Mouse (Mus musculus) adrenal gland, adult (tissue): ENCODE results near the gene Fam221b.

Source experiments
- DNase-seq, 2 experiments: peaks; one replicate each; pipeline ENCODE4 v3.0.0; 2022 to 2023; ENCODE audit warnings: low spot score in 1 of 2; ENCODE audit not compliant: inconsistent age in 2 of 2

Gene Fam221b

DNA sequence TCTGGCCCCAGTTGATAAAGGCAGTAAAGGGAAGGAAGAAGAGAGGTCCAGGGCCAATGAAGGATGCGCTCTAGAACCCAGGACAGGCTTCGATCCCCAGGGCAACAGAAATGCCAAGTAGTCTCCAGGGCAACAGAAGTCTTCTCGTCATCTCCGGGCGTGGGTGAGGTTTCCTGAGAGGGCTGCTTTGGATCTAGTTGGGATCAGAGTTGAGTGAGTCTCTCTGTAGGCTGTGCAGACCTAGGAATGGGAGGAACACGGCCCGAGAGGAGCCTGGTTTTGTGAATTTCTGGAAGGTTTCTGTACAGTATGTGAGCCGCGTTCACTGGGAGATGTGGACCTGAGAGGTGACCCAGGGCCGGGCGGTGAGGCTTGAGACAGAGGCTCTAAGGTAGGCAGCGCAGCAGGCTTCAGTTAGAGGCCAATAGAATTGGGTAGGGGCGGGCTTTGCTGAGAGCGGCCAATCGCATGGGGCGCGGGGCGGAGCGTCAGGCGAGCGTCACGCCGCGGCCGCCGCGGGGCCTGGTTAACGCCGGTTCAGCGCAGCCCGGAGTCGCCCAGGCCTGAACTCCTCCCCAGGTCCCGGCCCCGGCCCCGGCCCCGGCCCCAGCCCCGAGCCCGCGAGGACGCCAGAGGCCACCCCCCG, at the start of gene Fam221b, which contains the start of gene Tmem8b:
Fam221b (minus strand) TSS at position 364 of the 646 bp plus-strand sequence.
Tmem8b (plus strand) TSS at position 190 of the 646 bp plus-strand sequence.
- DNase-seq = peak; percentile 92 to 97

DNA sequence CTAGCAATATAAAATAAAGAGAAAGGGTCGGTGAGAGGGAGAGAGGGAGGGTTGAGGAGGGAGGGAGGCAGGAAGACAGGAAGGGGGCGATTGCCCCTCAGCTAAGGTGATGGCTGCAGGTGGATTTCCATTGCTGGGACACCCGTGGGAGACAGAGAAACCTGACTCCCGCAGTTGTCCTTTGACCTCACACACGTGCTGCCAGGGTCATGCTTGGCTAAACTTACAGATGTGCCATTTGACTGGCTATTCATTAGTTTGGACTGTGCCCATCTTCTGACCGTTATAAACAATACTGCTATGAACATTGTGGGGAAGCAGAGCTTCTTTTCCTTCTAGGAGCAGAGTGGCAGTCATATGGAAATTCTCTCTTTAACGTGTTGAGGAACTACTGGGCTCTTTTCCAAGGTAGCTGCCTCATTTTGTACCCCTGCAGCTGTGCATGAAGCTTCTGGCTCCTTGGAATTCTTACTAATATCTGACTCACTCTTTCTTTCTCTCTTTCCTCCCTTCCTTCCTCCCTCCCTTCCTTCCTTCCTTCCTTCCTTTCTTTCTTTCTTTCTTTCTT, 44.8 kb upstream of the Fam221b start:
- no peak for DNase-seq

GRCm38 (mm10) chr4:43711821-43712220, 42.9 kb upstream of the Fam221b start:
- peak; percentile 72 to 93 for DNase-seq

DNA sequence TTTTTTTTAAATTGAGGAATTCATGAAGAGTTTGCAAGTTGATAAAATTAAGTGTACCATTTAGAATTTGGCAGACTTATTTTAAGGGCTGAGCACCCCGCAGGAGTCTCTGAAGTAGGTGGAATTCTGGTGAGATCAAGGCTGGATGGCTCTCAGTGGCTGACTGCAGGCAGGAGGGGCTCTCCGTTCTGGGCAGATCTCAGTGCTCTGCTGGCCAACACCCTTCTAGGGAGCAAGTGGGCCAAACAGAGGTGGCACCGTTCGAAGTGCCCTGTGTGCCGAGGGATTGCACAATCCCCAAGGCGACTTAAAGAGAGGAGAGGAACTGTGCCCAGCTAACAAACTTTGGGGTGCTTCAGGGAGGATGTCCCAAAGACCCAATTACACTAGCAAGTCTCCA, 40.9 kb upstream of the Fam221b start, which contains the start of gene Olfr71:
Olfr71 (minus strand) TSS at position 387 of the 400 bp plus-strand sequence.
- DNase-seq = no peak

DNA sequence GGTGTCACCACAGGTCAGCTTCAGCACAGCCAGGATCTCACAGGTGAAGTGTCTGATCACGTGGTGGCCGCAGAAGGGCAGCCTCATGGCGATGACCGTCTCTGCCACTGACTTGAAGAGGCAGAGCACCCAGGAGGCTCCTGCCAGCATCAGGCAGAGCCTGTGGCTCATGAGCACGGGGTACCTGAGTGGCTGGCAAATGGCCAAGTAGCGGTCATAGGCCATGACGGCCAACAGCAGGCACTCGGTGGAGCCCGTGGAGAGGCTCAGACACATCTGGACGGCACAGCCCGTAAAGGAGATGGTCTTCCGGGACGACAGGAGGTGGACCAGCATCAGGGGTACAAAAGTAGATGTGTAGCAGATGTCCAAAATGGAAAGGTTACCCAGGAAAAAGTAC, 37.0 kb upstream of the Fam221b start:
- no peak for DNase-seq

DNA sequence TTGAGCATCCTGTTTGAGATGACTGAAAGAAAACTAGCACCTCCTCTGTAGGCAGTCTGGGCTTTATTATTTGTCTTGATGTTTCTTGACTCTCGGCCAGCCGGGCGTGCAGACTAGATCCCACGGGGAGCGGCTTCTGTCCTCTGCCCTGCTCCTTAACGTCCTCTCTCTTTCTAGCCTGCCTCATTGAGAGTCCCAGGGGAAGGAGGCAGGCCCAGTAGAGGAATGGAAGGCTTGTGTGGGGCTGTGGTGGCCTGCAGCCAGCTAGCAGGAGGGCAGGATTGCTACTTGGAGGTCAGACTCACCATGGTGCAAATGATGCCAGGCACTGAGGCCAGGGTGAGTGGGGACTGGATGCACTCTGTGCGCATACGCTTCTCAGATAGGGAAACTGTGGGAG, 34.9 kb upstream of the Fam221b start:
- DNase-seq = peak in 1 of 2 experiments; percentile 57

- DNase-seq = no peak
Observed at GRCm38 (mm10) chr4:43703439-43703838, 34.5 kb upstream of the Fam221b start.

DNA sequence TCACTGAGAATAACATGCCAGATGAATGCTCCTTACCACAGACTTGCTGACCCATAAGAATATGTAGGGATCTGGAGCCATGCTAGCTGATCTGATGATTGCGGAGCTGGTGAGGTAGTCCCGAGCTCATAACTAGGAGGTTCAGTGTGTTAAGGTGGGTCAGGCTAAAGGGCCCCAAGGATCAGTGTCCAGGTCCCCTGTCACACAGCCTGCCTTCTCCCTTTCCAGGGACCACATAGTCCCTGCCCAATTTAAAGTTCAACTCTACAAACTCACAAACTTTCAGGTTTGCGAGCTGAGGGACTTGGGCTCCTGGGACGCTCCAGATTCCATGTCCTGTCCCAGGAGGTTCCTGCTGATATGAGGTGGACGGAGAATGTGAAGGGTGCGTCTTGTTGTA, 31.8 kb upstream of the Fam221b start, which contains the start of gene Olfr70:
Olfr70 (minus strand) TSS at position 101 of the 400 bp plus-strand sequence.
- no peak for DNase-seq

DNA sequence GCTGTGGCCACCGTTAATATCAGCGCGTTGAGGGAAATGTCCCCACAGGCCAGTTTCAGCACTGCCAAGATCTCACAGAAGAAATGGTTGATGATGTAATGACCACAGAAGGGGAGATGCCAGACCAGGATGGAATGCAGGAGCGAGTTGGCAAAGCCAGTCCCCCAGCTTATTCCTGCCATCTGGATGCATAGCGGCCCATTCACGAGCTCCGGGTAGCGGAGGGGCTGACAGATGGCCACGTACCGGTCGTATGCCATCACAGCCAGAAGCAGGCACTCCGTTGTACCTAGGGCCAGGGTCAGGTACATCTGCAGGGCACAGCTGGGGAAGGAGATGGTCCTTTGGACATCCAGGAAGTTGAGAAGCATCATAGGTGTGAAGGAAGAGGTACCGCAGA, 27.6 kb upstream of the Fam221b start:
- no peak for DNase-seq

DNA sequence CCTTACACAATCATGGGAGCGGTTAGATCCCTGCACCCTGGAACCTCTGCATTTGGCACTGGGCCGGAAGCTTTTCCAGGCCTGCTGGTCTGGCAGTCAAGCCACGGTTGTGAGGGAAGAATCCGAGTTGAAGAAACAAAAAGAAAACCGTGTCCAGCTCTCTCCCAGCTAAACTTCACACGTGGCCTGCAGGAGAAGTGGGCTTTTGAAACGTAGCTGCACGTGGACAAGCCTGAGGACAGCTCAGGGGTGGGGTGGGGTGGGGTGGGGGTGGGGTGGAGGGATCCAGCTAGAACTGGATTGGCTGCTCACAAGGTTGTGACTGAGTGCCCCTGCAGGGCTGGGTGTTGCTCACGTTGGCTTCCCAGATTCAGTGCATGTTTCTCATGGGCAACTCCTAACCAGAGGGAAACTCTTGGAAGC, 26.3 kb upstream of the Fam221b start:
- DNase-seq = peak in 1 of 2 experiments; percentile 67

DNA sequence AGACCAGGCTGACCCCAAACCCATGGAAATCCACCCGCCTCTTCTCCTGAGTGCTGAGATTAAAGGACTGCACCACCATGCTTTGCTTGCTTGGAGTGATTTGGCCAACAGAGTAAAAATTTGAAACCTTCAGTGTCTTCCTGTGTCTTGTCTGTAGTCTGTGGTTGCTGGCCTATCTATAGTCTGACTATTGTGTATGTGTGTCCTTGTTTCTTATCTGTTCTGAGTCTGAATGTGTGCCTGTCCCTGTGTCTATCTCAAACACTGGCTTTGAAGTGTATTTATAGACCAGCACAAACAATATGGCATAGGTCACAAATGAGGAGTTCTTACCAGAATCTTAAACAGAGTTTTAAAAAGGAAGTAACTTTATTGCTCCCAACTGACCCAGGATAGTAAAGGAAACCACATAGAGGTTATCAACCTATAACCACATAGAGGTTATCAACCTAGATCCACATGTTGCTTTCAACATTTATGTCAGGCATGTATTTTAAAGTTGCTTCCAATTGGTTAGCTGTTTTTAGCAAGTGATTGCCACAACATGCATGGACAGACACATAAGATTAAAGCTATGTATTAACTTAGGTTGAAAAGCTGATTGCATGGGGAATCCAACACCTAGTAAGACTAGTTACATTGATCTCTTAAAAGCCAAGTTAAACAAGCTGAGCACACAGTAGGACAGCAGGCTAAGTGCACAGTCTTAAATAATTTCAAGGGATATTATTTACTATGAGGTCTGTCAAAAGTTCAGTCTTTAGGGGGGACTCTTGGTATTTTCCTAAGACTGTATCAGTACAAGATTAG, 25.7 kb upstream of the Fam221b start:
- no peak for DNase-seq

DNA sequence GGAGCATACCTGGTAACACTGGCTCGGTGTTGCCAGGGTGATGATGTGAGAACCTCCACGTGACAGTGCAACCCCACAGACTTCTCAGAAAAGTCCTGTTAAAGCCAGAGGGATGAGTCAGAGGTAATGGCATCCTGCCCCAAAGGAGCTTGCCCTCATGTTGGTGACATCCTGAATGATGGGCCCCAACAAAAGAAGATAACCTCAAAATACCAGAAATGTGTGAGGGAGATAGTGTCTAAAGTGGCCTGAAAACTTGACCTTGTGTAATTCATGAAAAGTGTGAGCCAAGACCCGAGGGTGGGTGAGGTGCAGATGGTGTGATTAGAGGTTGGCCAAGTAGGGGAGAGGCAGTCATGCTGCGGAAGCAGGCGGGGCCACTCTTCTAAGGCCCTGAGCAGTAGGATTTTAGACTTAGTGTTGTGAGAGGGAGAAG, 24.9 kb upstream of the Fam221b start:
- DNase-seq = peak; percentile 60 to 91

GRCm38 (mm10) chr4:43691026-43691425, 22.1 kb upstream of the Fam221b start:
- DNase-seq = no peak

GRCm38 (mm10) chr4:43690021-43690420, 21.1 kb upstream of the Fam221b start:
- no peak for DNase-seq

- DNase-seq = peak; percentile 80 to 89
Observed at GRCm38 (mm10) chr4:43679416-43680043, 10.6 kb upstream of the Fam221b start.

DNA sequence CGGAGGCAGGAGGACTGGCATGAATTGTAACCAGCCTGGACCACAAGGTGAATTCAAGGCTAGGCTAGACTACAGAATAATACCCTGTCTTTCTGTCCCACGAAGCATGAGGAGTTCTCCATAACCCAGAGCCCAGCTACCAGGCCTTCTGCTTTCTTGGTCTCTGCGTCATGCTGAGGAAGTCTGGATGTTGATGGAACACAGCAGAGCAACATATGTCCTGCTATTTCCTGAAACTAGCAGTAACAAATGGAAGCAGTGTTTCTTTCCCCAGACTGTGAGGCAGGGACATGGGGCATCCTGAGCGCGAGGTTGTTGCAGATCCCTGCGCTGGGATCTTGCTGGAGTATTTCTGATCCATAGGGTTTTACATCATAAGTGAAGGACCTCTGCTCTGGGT, 9.6 kb upstream of the Fam221b start:
- no peak for DNase-seq

- no peak for DNase-seq
Observed at GRCm38 (mm10) chr4:43675608-43676007, 6.7 kb upstream of the Fam221b start.

- DNase-seq = no peak
Observed at GRCm38 (mm10) chr4:43674974-43675373, 6.0 kb upstream of the Fam221b start.

GRCm38 (mm10) chr4:43673703-43674102, 4.8 kb upstream of the Fam221b start:
- no peak for DNase-seq

- peak; percentile 86 to 96 for DNase-seq
Observed at GRCm38 (mm10) chr4:43672070-43672469, 3.1 kb upstream of the Fam221b start.

GRCm38 (mm10) chr4:43669428-43669794, 466 bp upstream of the Fam221b start:
- DNase-seq = peak; percentile 83 to 95
